Mouse (Mus musculus): Measurements from ENCODE around the gene B3galt6.

GRCm38 (mm10) chr4:155963106-155963505, 29.3 kb downstream of the B3galt6 start:
- no peak for TF ChIP-seq POLR2A (IDR thresholded peaks at IDR 0.05; ENCODE audit: low read depth, low read length)
- TF ChIP-seq CTCF (IDR thresholded peaks at IDR 0.05; ENCODE audit: extremely low read depth, insufficient read depth, insufficient read length, insufficient replicate concordance) = no peak
